Mouse (Mus musculus) adrenal gland (tissue): ENCODE data around the gene Mctp2.
"Not testable (repeated sequence)": the region's sequence is repeated elsewhere in the genome, so short reads cannot be mapped to it uniquely, and the experiment has no call there.

Source experiments
- intact Hi-C: fragments of 180-260 bp; cut with DNase I; formaldehyde crosslinking; loops from one replicate; pipeline ENCODE4 v1.15.1; 2025

Gene Mctp2

DNA sequence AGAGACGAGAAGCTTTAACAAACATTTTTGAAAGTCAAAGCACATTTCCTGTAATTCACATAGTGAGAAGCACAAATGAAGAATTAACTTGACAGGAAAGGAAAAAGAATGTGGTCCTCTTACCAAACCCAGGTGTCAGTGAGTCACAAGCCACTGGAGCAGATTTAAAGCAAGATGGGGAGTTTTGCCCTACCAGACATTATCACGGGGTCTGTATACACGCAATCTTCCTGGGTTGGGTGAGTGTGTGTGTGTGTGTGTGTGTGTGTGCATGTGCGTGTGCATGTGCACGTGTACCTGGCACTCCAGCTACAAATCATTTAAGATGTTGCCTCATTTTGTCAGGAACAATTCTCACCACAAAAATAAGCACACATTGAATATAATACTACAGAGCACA is 30.9 kb downstream of the Mctp2 start:
- intact Hi-C loops, result no loop called here

DNA sequence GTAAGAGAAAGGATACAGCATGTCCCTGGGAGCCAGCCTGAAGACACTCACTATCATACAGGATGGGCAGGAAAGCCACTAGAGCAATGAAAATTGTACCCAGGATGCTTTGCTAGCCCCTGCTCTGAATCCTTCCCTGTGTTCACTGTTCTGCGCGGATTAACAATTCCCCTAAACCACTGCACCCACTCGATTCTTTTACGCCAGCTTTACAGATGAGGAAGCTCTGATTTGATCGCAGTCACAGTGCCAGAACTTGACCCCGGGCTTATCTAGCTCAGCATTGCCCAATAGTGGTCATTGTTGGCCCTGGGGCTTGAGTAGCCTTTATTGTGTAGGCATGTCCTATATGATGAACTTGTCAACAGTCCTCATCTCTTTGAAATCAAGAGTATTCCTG is 34.9 kb downstream of the Mctp2 start:
- intact Hi-C loops, result no loop called here

DNA sequence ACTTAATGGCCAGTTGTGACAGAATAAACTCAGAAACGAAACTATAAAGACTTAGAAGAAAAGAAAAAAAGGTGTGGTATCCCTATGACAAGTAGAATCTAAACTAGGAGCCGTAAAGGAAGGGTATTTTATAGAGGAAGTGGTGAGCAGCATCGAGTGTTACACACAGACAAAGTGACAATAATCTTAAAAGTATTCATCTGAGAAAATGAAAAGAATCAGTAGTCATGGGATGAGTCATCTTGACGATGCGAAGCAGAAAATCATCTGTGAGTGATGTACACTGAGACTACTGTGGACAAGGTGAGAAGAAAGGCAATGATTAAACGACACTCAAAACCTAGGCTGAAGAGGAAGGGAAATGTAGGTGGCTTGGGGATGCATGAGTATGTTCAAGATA is 36.4 kb downstream of the Mctp2 start:
- intact Hi-C loops, result no loop called here

DNA sequence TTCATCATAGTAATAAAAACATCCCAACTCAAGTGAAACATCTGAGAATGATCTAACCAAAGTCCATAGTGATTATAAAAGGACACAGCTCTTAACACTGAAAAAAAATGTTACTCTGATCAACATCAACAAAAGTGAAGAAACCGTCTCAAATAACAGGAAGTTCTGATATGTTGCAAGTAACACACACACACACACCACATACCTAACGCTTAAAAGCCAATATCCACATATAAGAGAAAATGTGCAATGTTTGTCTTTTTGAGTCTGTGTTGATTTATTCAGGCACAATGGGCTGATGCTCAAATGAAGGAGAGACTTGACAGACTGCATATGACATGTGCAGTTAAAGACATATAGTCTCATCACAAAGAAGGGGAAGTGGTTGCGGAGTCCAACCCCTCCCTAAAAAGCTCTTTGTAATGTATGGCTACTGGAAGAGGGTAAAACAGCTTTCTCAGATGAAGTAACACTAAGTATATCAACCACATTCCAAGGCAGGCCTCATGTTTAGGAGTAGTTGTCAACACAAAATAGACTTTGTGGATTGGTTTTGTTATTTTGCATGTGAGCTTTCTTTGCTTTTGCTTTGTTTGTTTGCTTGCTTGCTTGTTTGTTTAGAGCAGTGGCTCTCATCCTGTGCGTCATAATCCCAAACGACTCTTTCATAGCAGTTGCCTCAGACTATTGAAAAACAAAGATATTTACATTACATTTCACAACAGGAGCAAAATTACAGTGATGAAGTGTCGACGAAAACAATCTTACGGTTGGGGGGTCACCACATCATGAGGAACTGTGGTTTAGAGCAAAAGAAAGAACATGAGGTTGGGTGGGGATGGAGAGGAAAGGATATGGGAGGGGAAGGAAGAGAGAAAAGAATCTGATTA is 45.4 kb downstream of the Mctp2 start:
- intact Hi-C loops, result no loop called here

DNA sequence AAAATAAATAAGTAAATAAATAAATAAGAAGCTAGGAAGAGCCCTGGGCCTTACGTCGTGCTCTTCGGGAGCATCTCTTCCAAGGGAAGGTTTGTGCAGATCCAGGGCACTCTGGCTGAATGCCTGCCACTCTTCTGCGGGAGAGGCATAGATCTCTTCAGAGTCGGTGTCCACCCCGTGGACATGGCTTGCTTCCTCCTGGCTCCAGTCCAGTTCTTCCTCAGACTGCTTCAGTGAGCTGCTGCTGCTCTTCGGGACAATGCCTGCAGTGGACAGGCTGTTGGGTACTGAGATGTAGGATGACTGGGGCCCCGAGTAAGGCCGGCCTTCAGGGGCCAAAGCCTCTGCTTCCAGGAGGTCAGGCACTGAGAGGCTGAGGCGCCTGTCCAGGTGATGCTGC is 47.4 kb downstream of the Mctp2 start:
- intact Hi-C loops, result no loop called here

DNA sequence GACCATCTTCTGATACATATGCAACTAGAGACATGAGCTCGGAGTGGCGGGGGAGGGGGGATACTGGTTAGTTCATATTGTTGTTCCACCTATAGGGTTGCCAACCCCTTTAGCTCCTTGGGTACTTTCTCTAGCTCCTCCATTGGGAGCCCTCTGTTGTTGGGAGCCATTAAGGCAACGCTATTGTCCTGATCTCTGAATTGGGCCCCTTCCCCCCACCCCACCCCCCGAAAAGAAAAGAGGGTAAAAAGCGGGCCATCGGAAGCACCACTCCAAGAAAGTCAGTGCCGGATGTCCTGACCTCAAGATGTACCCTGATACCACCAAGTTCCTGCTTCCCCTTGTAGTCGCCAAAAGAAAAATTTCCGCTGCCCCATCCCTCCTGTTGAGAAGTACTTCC is 56.1 kb downstream of the Mctp2 start:
- intact Hi-C loops, result not testable (repeated sequence)

DNA sequence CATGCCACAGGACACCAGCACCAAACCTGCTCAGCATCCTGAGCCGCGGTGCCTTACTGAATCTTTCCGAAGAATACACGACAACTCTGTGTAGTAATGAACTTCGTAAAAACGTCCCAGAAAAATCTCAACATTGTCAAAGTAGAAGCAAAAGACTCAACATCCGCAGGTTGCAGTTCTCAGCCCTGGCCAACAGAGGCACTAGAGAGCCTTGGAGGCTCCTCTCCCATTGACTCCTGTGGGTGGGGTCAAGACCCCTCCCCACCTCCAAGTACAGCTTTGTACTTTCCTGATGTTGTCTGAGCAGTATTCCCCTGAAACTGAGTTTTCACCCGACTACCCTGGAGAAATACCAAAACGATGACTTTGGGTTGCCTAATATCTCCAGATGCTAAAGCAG is 65.1 kb downstream of the Mctp2 start:
- intact Hi-C loops, result loop anchor here (5.0 kb wide), 1 partner anchor 121 kb away; no protein-coding TSS in a partner anchor

DNA sequence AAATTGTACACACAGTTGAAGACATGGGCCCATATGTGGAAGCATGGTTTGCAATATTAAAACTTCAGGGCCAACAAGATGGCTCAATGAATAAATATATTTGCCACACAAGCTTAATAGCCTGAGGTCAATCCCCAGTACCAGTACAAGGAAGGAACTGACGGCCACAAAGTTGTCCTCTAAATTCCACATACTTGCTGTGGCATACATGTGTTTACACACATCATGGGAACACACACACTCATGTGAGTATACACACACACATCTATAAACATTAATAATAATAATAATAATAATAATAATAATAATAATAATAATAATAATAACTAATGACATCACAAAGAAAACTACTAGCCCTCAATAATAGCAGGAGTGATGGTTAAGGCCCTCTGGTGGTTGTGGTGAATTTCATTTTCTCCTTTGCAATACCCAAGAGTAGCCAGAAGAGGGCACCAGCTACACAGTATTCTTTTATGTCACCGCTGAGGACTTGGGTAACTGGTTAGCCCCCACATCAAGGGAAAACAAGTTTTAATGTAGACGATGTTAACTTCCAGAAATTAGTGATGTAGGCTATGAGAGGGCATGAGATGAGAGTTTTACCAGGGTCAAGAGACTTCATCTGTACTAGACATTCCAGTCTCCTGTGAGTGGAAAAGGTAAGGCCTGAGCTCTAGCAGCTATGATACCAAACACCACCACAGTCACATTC is 66.5 kb downstream of the Mctp2 start:
- intact Hi-C loops, result loop anchor here (5.0 kb wide), 1 partner anchor 122 kb away; no protein-coding TSS in a partner anchor

DNA sequence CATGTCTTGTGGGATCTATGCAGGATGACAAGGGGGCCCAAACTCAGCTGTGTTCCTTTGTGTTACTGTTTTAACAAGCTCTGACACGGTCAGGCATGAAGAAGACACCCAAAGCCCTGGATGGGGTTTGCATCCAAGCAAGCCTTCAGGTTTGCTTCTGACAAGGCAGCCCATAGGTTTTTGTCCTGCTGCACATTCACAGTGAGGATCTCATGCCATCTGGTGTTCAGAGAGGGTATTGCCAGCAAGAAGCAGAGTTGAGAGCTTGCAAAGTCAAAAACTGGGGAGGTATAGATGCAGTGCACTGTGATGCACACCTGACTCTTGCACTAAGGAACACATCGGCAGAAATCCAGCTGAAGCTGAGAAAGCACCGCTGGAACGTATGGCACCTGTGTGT is 67.8 kb downstream of the Mctp2 start:
- intact Hi-C loops, result no loop called here

DNA sequence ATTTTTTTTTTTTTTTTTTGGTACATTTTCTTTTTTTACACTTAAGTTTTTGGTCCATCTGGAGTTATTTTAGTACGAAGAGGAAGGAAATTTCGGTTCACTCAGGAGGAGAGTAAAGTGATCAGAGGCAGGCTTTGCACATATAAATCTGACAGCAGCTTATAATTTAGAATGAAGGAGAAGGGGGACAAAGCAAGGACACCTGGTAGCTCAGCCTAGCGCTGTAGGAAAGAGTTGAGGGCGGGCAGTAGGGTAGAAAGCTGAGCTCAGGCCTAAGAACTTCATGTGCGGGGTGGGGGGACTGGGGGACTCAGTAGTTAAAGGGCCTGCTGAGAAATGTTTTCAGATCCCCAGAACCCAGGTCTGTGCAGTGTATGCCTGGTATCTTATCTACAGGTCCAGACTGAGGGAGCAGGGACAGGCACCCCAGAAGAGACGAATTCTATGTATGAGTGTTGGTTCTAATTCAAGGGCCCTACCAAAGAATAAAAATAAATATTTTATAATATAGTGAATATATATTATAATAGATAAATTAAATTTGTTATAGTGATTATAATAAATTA is 71.9 kb downstream of the Mctp2 start:
- intact Hi-C loops, result no loop called here

DNA sequence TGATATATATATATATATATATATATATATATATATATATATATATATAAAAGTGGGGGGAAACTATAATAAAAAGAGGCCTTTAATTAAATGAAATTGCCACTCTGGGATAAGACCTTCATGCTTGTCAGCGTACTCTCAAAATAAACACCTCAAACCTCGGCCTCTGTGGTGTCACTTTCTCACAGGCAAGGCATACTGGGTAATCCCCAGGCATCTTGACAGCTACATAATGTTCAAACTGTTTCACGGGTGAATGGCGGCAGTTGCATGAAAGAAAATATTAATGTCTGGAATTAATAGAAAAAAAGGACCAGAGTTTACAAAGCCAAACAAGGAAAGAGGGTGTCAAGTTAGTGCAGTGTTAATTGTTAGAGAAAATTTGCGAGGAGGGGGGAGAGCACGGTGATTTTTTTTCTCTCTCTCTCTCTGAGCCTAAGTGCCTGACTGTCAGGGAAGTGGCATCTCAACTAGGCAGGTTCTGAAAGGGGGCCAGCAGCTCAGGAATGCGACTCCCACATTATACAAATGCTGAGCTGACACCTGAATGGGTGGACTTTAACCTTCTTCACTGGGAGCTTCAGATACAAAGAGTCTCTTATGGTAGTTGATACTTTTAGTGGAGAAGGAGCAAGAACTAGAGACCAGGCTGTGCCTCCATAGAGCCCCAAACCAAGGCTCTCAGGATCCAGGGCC is 75.1 kb downstream of the Mctp2 start:
- intact Hi-C loops, result no loop called here

DNA sequence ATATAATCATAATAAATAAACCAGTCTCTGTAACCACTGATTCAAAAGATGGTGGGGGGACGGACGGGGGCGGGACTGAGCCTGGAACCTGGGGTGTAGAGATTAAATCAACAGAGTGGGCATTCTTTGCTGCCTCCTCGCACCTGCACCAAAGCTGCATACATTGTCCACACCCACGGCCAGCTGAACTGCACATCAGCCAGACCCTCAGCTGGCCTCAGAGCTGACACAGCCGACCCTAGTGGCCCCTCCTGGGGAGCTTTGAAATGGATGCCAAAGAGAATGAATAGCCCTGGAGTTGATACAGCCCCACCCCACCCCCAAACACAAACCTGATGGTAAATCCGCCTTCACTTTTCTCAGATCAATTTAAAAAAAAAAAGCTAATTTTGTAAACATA is 76.5 kb downstream of the Mctp2 start:
- intact Hi-C loops, result no loop called here

DNA sequence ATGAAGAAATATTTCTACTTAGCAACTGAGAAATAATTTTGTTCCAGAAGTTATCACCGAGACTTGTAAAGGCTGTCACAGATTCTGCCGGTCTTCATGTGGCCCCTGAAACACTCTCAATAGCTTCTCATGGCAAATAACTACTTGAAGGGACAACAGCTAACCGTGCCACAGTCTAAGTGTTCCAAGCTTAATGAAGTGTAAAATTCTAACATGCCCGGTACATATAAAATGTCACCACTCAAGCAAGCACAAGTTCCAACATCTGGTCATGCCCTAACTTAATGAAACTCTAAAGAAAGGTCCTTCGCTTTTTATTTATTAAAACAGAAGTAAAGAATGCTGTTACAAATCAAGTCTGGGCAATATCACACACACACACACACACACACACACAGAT is 82.8 kb downstream of the Mctp2 start:
- intact Hi-C loops, result no loop called here

DNA sequence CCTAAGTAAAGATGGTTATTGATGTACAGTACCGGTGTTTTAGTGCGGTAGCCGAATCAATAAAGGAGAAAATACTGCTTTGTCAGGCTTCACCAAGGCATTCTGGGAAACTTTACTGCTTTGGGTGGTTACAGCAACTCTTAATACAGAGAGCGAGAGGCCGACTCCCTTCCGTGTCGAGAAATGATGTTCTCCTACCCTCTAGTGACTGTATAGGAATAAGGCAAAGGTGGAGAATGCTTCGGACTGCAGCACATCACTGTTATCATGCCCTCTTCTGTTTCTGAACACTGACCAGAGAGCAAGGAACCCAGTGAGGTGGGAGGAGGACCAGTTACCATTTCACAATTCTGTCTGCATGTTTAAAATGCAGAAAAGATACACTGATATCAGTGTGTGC is 83.9 kb downstream of the Mctp2 start:
- intact Hi-C loops, result no loop called here

DNA sequence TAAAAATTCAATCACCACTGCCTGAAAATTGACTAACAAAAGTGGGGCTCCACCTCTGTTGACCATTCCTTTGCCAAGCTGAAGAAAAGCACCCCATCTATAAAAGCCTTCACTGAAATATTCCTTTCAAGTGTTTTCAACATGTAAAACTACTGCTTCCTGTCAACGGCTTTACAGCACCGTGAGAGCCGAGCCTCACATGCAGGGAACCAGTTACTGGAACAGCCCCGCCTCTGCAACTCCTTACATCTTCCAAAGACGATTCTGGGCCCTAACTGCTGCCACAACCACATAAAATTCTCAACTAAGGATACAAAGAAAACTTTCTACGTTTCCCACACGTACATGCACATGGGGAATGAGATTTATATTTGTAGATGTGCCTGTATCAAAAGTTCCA is 88.4 kb downstream of the Mctp2 start:
- intact Hi-C loops, result no loop called here

DNA sequence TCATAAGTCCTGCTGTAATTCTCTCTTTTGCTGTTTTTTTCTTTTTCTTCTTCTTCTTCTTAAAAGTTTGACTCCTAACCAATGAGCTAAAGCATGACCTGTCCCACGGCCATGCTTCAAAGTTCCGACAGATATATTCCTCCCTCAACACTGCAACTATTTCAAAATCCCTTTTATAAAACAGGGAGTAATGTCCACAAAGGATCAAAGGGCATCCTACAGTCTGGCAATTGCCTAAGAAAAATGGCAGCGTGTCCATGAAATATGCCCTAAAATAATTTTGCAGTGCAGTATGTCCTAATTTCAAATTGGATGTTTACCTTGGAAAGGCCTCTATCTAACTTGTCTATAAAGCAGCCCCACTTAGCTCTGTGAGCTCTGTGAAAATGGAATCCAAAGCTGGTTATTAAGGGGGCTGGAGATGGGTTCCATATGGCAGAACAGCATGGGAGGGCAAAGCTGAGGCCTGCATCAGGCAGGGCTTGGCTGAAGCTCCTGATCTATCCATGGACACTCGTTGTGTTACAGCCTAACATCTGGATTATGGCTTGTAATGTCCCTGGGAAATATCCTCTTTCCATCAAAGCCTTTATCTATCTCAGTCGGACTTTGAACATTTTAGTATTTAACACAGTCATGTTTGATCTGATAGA is 90.7 kb downstream of the Mctp2 start:
- intact Hi-C loops, result no loop called here

DNA sequence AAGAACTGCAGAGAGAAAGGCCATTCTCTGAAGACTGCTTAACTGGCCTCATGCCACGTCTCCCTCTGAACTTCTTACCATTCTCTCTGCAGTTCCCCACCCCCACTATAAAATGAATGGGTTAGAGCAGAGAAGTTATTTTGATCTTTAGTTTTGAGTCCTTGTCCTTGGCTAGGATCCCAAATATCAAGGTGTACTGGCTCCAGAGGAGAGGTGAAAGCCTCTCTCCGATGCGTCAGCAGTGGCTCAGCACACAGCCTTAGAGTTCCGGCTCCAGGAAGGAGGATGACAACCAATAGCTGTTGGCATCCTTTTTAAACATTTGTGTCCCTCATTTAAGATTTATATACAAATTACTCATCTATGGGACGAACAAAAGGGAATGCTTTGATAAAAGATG is 96.2 kb downstream of the Mctp2 start:
- intact Hi-C loops, result no loop called here

DNA sequence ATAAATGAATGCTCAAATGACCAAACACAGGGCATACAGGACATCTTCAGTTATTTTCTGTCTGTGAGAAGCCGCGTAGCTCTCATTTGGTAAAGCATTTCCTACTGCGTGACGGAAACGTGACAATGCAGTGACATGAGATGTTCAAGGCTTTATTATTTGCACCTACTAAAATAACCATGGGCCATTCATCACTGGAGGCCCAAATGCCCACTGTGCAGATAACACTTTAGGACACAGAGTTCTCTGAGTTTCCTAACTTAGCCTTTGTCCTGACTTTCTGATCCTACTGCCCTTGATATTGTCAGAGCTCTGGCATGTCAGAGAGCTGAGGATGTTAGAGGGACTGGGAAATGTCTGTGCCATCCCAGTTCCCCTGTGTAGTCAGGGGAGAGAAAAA is 97.1 kb downstream of the Mctp2 start:
- intact Hi-C loops, result no loop called here

DNA sequence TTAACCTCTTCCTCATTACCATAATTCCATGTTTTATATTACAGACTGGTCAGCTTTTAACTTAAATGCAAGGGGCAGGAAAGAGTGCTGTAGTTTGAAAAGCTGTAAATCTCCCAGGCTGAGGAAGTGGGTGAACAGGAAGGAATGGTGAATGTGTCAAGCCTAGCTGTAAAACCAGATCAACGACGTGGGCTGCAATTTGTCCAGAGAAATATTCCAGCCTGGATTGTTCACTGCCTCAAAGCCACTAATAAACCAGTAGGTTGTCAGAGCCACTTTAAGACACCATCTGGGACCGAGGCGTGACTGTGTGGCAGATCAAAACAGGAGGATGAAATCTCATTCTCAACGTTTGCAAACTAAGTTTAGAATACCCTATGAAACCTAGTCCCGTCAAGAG is 99.6 kb downstream of the Mctp2 start:
- intact Hi-C loops, result no loop called here

DNA sequence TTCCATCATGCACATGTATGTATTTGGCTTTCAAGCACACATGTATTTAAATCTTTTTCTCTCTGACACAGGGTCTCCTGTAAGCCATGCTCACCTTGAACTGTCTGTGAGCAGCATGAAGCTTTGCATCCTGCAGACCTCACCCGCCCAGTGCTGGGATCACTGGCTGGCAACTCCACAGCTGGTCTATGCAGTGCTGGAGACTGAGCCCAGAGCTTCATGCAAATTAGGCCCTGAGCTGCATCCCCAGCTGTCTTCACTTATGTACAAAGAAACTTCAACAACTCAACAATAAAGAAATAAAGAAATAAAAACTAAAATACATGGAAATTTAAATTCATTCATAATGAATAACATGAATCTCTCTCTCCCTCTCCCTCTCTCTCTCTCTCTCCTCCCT is 110.7 kb downstream of the Mctp2 start:
- intact Hi-C loops, result no loop called here

DNA sequence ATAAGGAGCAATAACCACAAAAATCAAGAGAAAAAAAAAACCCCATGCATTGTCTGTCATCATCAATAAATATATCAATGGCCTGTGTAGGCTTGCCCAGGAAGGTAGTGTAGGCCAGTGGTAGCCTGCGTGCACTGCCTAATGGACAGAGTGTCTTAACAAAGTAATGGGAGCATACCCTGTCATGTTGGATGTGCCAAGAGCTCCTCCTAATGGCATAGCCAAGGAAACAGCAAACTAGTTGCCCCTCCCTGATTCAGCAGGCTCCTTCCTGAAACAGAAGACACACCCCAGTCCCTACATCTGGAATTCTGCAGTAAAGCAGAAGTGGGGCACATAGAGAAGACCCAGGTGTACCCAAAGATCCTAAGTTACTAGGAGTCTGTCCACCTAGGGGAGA is 113.1 kb downstream of the Mctp2 start:
- intact Hi-C loops, result no loop called here
